Mouse (Mus musculus) kidney, postnatal 10 days (tissue): Measurements from ENCODE around the gene Galnt18.
A peak's percentile ranks its signal among the peaks of the same experiment; 100 is the strongest.

Experiments
- DNase-seq: peaks from one replicate; pipeline ENCODE4 v3.0.0; 2021; ENCODE audit warnings: mixed read lengths

Gene Galnt18

GRCm38 (mm10) chr7:111625736-111626135, 154.0 kb downstream of the Galnt18 start:
- DNase-seq, result no peak

GRCm38 (mm10) chr7:111616231-111616937, 163.4 kb downstream of the Galnt18 start:
- DNase-seq, result peak; percentile 45

- DNase-seq, result no peak
Observed at GRCm38 (mm10) chr7:111614471-111614870, 165.3 kb downstream of the Galnt18 start.

GRCm38 (mm10) chr7:111607476-111607875, 172.3 kb downstream of the Galnt18 start:
- DNase-seq, result no peak

GRCm38 (mm10) chr7:111606091-111606490, 173.7 kb downstream of the Galnt18 start:
- no peak for DNase-seq

GRCm38 (mm10) chr7:111605663-111606062, 174.1 kb downstream of the Galnt18 start:
- no peak for DNase-seq

GRCm38 (mm10) chr7:111604578-111605208, 175.1 kb downstream of the Galnt18 start:
- no peak for DNase-seq

- DNase-seq, result no peak
Observed at GRCm38 (mm10) chr7:111603186-111603585, 176.6 kb downstream of the Galnt18 start.

GRCm38 (mm10) chr7:111601339-111602067, 178.3 kb downstream of the Galnt18 start:
- DNase-seq, result no peak

- no peak for DNase-seq
Observed at GRCm38 (mm10) chr7:111600756-111601155, 179.0 kb downstream of the Galnt18 start.

GRCm38 (mm10) chr7:111593680-111594079, 186.1 kb downstream of the Galnt18 start:
- no peak for DNase-seq

- no peak for DNase-seq
Observed at GRCm38 (mm10) chr7:111589506-111590125, 190.2 kb downstream of the Galnt18 start.

GRCm38 (mm10) chr7:111588291-111588781, 191.4 kb downstream of the Galnt18 start:
- DNase-seq, result peak; percentile 41

GRCm38 (mm10) chr7:111580547-111580946, 199.2 kb downstream of the Galnt18 start:
- DNase-seq, result no peak

- DNase-seq, result no peak
Observed at GRCm38 (mm10) chr7:111575096-111575495, 204.7 kb downstream of the Galnt18 start.

GRCm38 (mm10) chr7:111572336-111572735, 207.4 kb downstream of the Galnt18 start:
- DNase-seq, result no peak

GRCm38 (mm10) chr7:111566838-111567237, 212.9 kb downstream of the Galnt18 start:
- no peak for DNase-seq

- no peak for DNase-seq
Observed at GRCm38 (mm10) chr7:111563316-111564110, 216.3 kb downstream of the Galnt18 start.

- DNase-seq, result no peak
Observed at GRCm38 (mm10) chr7:111560097-111560496, 219.7 kb downstream of the Galnt18 start.

- DNase-seq, result peak; percentile 28
Observed at GRCm38 (mm10) chr7:111559011-111559410, 220.8 kb downstream of the Galnt18 start.

- DNase-seq, result no peak
Observed at GRCm38 (mm10) chr7:111550987-111551386, 228.8 kb downstream of the Galnt18 start.

GRCm38 (mm10) chr7:111547069-111547468, 232.7 kb downstream of the Galnt18 start:
- DNase-seq, result peak; percentile 11
